28 mouse cellular contexts compared by ENCODE assay signal in the genomic region with DNA sequence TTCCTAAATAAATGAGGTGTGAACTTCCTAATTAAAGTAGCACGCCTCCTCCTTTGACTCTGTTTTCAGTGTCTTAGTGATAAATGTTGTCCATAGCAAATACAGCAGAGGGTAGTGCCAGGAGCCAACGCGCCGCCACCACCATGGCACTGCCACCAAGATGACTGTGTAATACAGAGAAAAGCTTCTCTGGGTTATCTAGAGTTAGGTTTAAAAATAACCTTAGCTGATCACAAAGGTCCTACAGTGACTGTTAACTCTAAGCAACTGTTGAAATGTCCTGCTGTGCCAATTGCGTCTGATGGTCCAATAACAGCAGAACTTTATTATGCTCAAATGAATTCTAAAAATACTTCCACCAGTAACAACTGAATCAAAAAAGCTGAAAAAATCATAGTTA.
DNase-seq lines count a peak whose midpoint lies in the region; ATAC-seq and TF ChIP-seq lines count a peak whose summit lies in the region.
"Had no signal": no experiment of that assay in that cellular context is flagged by ENCODE, and none has a peak within 500 bp of the region (broad histone marks: within the 10 kb centered on the region; RNA-seq: fewer than 3 reads in every experiment).

No protein-coding gene starts in this region.

- DNase-seq in heart, adult 18-20 months = peak; percentile 41 to 67
- DNase-seq in heart, embryonic 10.5 days (ENCODE audit: low spot score) = no peak
- peak; percentile 90 for DNase-seq in heart, postnatal 0 days (ENCODE audit: low spot score)
- no peak for DNase-seq in embryonic facial prominence, embryonic 10.5 days (ENCODE audit: low spot score)
- DNase-seq in Muller cell, postnatal 12 days (ENCODE audit: inconsistent ontology term) = no peak
- no peak for DNase-seq in left cerebral cortex, adult 2 months (ENCODE audit: extremely low spot score in 1 of 2, low spot score in 2 of 2)
- DNase-seq: adrenal gland, postnatal 10 days; cerebellum, adult 18-20 months; gastrocnemius, postnatal 14 days; kidney, adult 8-10 months; kidney, postnatal 10 days; layer of hippocampus, adult 9-11 months; right cerebral cortex, adult 18-20 months; spleen, adult 18-20 months; thymus, adult 18-20 months; thymus, postnatal 25 days had no signal

- no peak overlapping the region for H3K9ac ChIP-seq in heart, embryonic 12.5 days
- no peak overlapping the region for H3K9ac ChIP-seq in heart, postnatal 0 days (replicated peaks; ENCODE audit: low read depth, low read length)
- H3K9ac ChIP-seq: forebrain, embryonic 13.5 days; hindbrain, embryonic 13.5 days; limb, embryonic 13.5 days; lung, embryonic 15.5 days; neural tube, embryonic 12.5 days had no signal

- peak; percentile 33; the same call in 1 of the 2 replicates for ATAC-seq in heart, embryonic 12.5 days (ENCODE audit: insufficient number of reproducible peaks, low FRiP score)
- peak; percentile 95 for ATAC-seq in heart, postnatal 0 days (ENCODE audit: insufficient read depth, low read depth)
- ATAC-seq: intestine, embryonic 16.5 days; Patski had no signal

- intact Hi-C loops in left cerebral cortex, adult 2 months (cut with DNase I) = no loop called here

- WGBS in heart, embryonic 10.5 days = 59% methylated on average over 5 of the region's 5 CpGs
- WGBS in heart, embryonic 12.5 days = 41% methylated on average over 5 of the region's 5 CpGs
- WGBS in heart, postnatal 0 days = 37% methylated on average over 5 of the region's 5 CpGs
- 87% methylated on average over 5 of the region's 5 CpGs for WGBS in embryonic facial prominence, embryonic 10.5 days

- H3K4me1 ChIP-seq in heart, embryonic 10.5 days = no peaks in the 10 kb centered on the region
- H3K4me1 ChIP-seq in heart, embryonic 12.5 days (replicated peaks) = peaks cover 6% of the 10 kb centered on the region; the same call in 1 of the 2 replicates
- 0 out of 2 replicates have a peak, but pooled peaks cover 3% of the 10 kb centered on the region for H3K4me1 ChIP-seq in heart, postnatal 0 days (ENCODE audit: control insufficient read depth, insufficient read depth)
- no peaks in the 10 kb centered on the region for H3K4me1 ChIP-seq in embryonic facial prominence, embryonic 10.5 days
- H3K4me1 ChIP-seq: forebrain, embryonic 13.5 days; lung, embryonic 15.5 days; midbrain, embryonic 10.5 days; neural tube, embryonic 12.5 days had no signal

- H3K27me3 ChIP-seq in heart, embryonic 10.5 days (ENCODE audit: insufficient read depth, poor library complexity, severe bottlenecking) = no peaks in the 10 kb centered on the region
- H3K27me3 ChIP-seq in heart, embryonic 12.5 days (replicated peaks) = no peaks in the 10 kb centered on the region
- no peaks in the 10 kb centered on the region for H3K27me3 ChIP-seq in heart, postnatal 0 days (ENCODE audit: control insufficient read depth, insufficient read depth, low read length)
- H3K27me3 ChIP-seq in embryonic facial prominence, embryonic 10.5 days (replicated peaks; ENCODE audit: low read depth, poor library complexity, severe bottlenecking) = no peaks in the 10 kb centered on the region
- H3K27me3 ChIP-seq: forebrain, embryonic 13.5 days; hindbrain, embryonic 13.5 days; limb, embryonic 13.5 days; lung, embryonic 15.5 days; neural tube, embryonic 12.5 days had no signal

- H3K27ac ChIP-seq in heart, embryonic 10.5 days = no peak overlapping the region
- no peak overlapping the region for H3K27ac ChIP-seq in heart, embryonic 12.5 days (ENCODE audit: poor library complexity, severe bottlenecking)
- H3K27ac ChIP-seq in heart, postnatal 0 days (ENCODE audit: low read depth) = peak overlapping the region; percentile 67
- H3K27ac ChIP-seq in embryonic facial prominence, embryonic 10.5 days (replicated peaks) = no peak overlapping the region
- H3K27ac ChIP-seq in left cerebral cortex, adult 2 months = no peak overlapping the region
- H3K27ac ChIP-seq: forebrain, embryonic 13.5 days; hindbrain, embryonic 13.5 days; limb, embryonic 13.5 days; lung, embryonic 15.5 days; midbrain, embryonic 10.5 days; neural tube, embryonic 12.5 days had no signal

- H3K4me2 ChIP-seq in heart, embryonic 12.5 days = no peak overlapping the region
- no peak overlapping the region for H3K4me2 ChIP-seq in heart, postnatal 0 days (ENCODE audit: low read depth, low read length)
- H3K4me2 ChIP-seq: forebrain, embryonic 13.5 days; hindbrain, embryonic 13.5 days; limb, embryonic 13.5 days; liver, embryonic 11.5 days; lung, embryonic 15.5 days; neural tube, embryonic 12.5 days had no signal

- peak; percentile 55; the same call in 1 of the 2 replicates for TF ChIP-seq EP300 in heart, postnatal 0 days (IDR thresholded peaks at IDR 0.05; ENCODE audit: low read depth)

- no peak for TF ChIP-seq CTCF in heart, postnatal 0 days (IDR thresholded peaks at IDR 0.05; ENCODE audit: low read depth)
- no peak for TF ChIP-seq CTCF in left cerebral cortex, adult 2 months (IDR thresholded peaks at IDR 0.05)

- no peaks in the 10 kb centered on the region for H3K9me3 ChIP-seq in heart, embryonic 10.5 days
- H3K9me3 ChIP-seq in heart, embryonic 12.5 days (replicated peaks) = no peaks in the 10 kb centered on the region
- H3K9me3 ChIP-seq in heart, postnatal 0 days (replicated peaks; ENCODE audit: control insufficient read depth, low read length) = no peaks in the 10 kb centered on the region
- H3K9me3 ChIP-seq in embryonic facial prominence, embryonic 10.5 days = no peaks in the 10 kb centered on the region
- H3K9me3 ChIP-seq: forebrain, embryonic 13.5 days; G1E; hindbrain, embryonic 13.5 days; limb, embryonic 13.5 days; lung, embryonic 15.5 days; midbrain, embryonic 10.5 days; neural tube, embryonic 12.5 days had no signal

- H3K4me3 ChIP-seq in heart, embryonic 10.5 days = no peak overlapping the region
- no peak overlapping the region for H3K4me3 ChIP-seq in heart, embryonic 12.5 days
- H3K4me3 ChIP-seq in heart, postnatal 0 days (ENCODE audit: low read depth, low read length) = no peak overlapping the region
- H3K4me3 ChIP-seq in embryonic facial prominence, embryonic 10.5 days = no peak overlapping the region
- H3K4me3 ChIP-seq in left cerebral cortex, adult 2 months = no peak overlapping the region
- H3K4me3 ChIP-seq: forebrain, embryonic 13.5 days; hindbrain, embryonic 13.5 days; limb, embryonic 13.5 days; lung, embryonic 15.5 days; midbrain, embryonic 10.5 days; myocyte; neural tube, embryonic 12.5 days had no signal

- no peaks in the 10 kb centered on the region for H3K36me3 ChIP-seq in heart, embryonic 10.5 days
- H3K36me3 ChIP-seq in heart, embryonic 12.5 days = no peaks in the 10 kb centered on the region
- no peaks in the 10 kb centered on the region for H3K36me3 ChIP-seq in heart, postnatal 0 days (replicated peaks; ENCODE audit: control insufficient read depth, insufficient read depth, low read length)
- no peaks in the 10 kb centered on the region for H3K36me3 ChIP-seq in embryonic facial prominence, embryonic 10.5 days (replicated peaks)
- H3K36me3 ChIP-seq: G1E; hindbrain, embryonic 13.5 days; limb, embryonic 13.5 days; lung, embryonic 15.5 days; midbrain, embryonic 10.5 days; neural tube, embryonic 12.5 days had no signal

Comparison
In these comparisons a context has a peak if more than half of its experiments do, and no peak if none do; other contexts are left out.
1. DNase-seq: peak in heart, adult 18-20 months (2 of 2) and heart, postnatal 0 days (single experiment); none in heart, embryonic 10.5 days (single experiment), embryonic facial prominence, embryonic 10.5 days (single experiment), Muller cell, postnatal 12 days (single experiment) and left cerebral cortex, adult 2 months (0 of 2).